Mouse (Mus musculus) neural tube, embryonic 13.5 days (tissue): ENCODE data around the gene Hist1h2bb. TPM values are rescaled to one million over a fixed set of nuclear protein-coding genes. Genes with fewer than 3 reads are reported as not detected.
"Not testable (repeated sequence)": the region's sequence is repeated elsewhere in the genome, so short reads cannot be mapped to it uniquely, and the experiment has no call there.

ENCODE experiments used
- ATAC-seq: fragments of 200-750 bp; cut with Nextera tagmentation; 2 replicates; pipeline ENCODE4 v1.8.0; 2017; ENCODE audit warnings: low read depth, mild to moderate bottlenecking, moderate TSS enrichment, moderate library complexity
- H3K27ac ChIP-seq: fragments of 300-500 bp; sonication (generic); replicated peaks from 2 replicates; pipeline ENCODE4 v1.5.1; 2015; ENCODE audit warnings: moderate library complexity, mild to moderate bottlenecking, inconsistent platforms
- H3K27me3 ChIP-seq: fragments of 300-500 bp; sonication (generic); 2 replicates; pipeline ENCODE4 v1.6.1; 2015; ENCODE audit warnings: mild to moderate bottlenecking, inconsistent platforms
- H3K36me3 ChIP-seq: fragments of 300-500 bp; sonication (generic); 2 replicates; pipeline ENCODE4 v1.6.1; 2015; ENCODE audit warnings: mild to moderate bottlenecking, inconsistent platforms
- H3K4me1 ChIP-seq: fragments of 300-500 bp; sonication (generic); replicated peaks from 2 replicates; pipeline ENCODE4 v1.6.1; 2015; ENCODE audit warnings: inconsistent platforms
- H3K4me2 ChIP-seq: fragments of 300-500 bp; sonication (generic); 2 replicates; pipeline ENCODE4 v1.6.1; 2015; ENCODE audit warnings: inconsistent platforms, mild to moderate bottlenecking, moderate library complexity
- H3K4me3 ChIP-seq: fragments of 300-500 bp; sonication (generic); 2 replicates; pipeline ENCODE4 v1.5.1; 2015; ENCODE audit warnings: mild to moderate bottlenecking, inconsistent platforms
- H3K9ac ChIP-seq: fragments of 300-500 bp; sonication (generic); 2 replicates; pipeline ENCODE4 v1.6.1; 2015; ENCODE audit warnings: moderate library complexity, mild to moderate bottlenecking, inconsistent platforms
- H3K9me3 ChIP-seq: fragments of 300-500 bp; sonication (generic); 2 replicates; pipeline ENCODE4 v1.6.1; 2016; ENCODE audit warnings: inconsistent platforms
- WGBS: fragments of 180-500 bp; shearing (Covaris S2); methylation state at CpG from one replicate; pipeline ENCODE4 v1.1.7; 2015; 5-methylcytosine and 5-hydroxymethylcytosine counted together
- polyA plus RNA-seq: library from polyadenylated mRNA; unstranded; fragments of >200 nt; fragmentation: Nextera tagmentation; extraction: Ambion mirVana; gene quantifications from 2 replicates; pipeline ENCODE4 v1.2.1, GENCODE M21; 2015

Gene Hist1h2bb
- polyA plus RNA-seq, 1 experiment from 2014 or later, result not detected

GRCm38 (mm10) chr13:23763242-23763585 lies 16.7 kb downstream of the Hist1h2bb start:
- peak overlapping the region; percentile 47 for H3K9ac ChIP-seq
- H3K27me3 ChIP-seq, result no peaks in the 10 kb centered on the region
- ATAC-seq, result no peak
- H3K4me2 ChIP-seq, result peak overlapping the region; percentile 79
- under 1% methylated on average over 10 of the region's 10 CpGs for WGBS
- no peaks in the 10 kb centered on the region for H3K9me3 ChIP-seq
- peak overlapping the region; percentile 59 for H3K4me3 ChIP-seq
- H3K27ac ChIP-seq, result peak overlapping the region; percentile 90
- H3K4me1 ChIP-seq, result peaks cover 29% of the 10 kb centered on the region
- H3K36me3 ChIP-seq, result no peaks in the 10 kb centered on the region

GRCm38 (mm10) chr13:23763586-23764323 lies 17.2 kb downstream of the Hist1h2bb start, which contains the start of gene Hist1h1a:
Hist1h1a (plus strand) TSS chr13:23763666.
- ATAC-seq, result peak; percentile 74
- peak within 1 kb of the TSS; percentile 90 for H3K27ac ChIP-seq
- 3% methylated on average over 34 of the region's 34 CpGs for WGBS

GRCm38 (mm10) chr13:23764324-23765171 lies 18.0 kb downstream of the Hist1h2bb start:
- WGBS, result 31% methylated on average over 12 of the region's 12 CpGs
- Histone ChIP-seq H3K4me3 (peak overlapping the region; percentile 59), H3K9ac (peak overlapping the region; percentile 80), H3K27me3 (no peaks in the 10 kb centered on the region), H3K4me2 (peak overlapping the region; percentile 79), H3K36me3 (no peaks in the 10 kb centered on the region), H3K9me3 (no peaks in the 10 kb centered on the region), H3K4me1 (peaks cover 29% of the 10 kb centered on the region), H3K27ac (peak overlapping the region; percentile 90)
- no peak for ATAC-seq

More at GRCm38 (mm10) chr13:23763586-23764323, 17.2 kb downstream of the Hist1h2bb start, which contains the start of gene Hist1h1a:
- peak within 1 kb of the TSS; percentile 80 for H3K9ac ChIP-seq
- peak within 1 kb of the TSS; percentile 59 for H3K4me3 ChIP-seq
- no peaks in the 10 kb centered on the region for H3K27me3 ChIP-seq
- peaks cover 29% of the 10 kb centered on the region for H3K4me1 ChIP-seq
- no peaks in the 10 kb centered on the region for H3K36me3 ChIP-seq
- H3K4me2 ChIP-seq, result peak within 1 kb of the TSS; percentile 79
- H3K9me3 ChIP-seq, result no peaks in the 10 kb centered on the region

- Histone ChIP-seq H3K4me1 (peaks cover 25% of the 10 kb centered on the region), H3K27me3 (no peaks in the 10 kb centered on the region), H3K27ac (no peak overlapping the region), H3K4me2 (no peak overlapping the region), H3K4me3 (no peak overlapping the region), H3K9ac (no peak overlapping the region), H3K36me3 (no peaks in the 10 kb centered on the region), H3K9me3 (no peaks in the 10 kb centered on the region)
- no peak for ATAC-seq
- 79% methylated on average over 1 of the region's 1 CpGs for WGBS
Observed at GRCm38 (mm10) chr13:23765172-23765513, 18.6 kb downstream of the Hist1h2bb start.

- no peak overlapping the region for H3K9ac ChIP-seq
- ATAC-seq, result no peak
Observed at GRCm38 (mm10) chr13:23766772-23767171, 20.2 kb downstream of the Hist1h2bb start.

GRCm38 (mm10) chr13:23768834-23769397 lies 22.4 kb downstream of the Hist1h2bb start:
- Histone ChIP-seq H3K27me3 (no peaks in the 10 kb centered on the region), H3K9ac (no peak overlapping the region), H3K9me3 (no peaks in the 10 kb centered on the region), H3K4me2 (no peak overlapping the region), H3K4me1 (peaks cover 10% of the 10 kb centered on the region), H3K4me3 (no peak overlapping the region), H3K27ac (no peak overlapping the region), H3K36me3 (no peaks in the 10 kb centered on the region)
- WGBS, result 50% methylated on average over 5 of the region's 5 CpGs
- ATAC-seq, result no peak

More at GRCm38 (mm10) chr13:23766772-23767171, 20.2 kb downstream of the Hist1h2bb start:
- H3K4me1 ChIP-seq, result peaks cover 16% of the 10 kb centered on the region
- no peak overlapping the region for H3K27ac ChIP-seq
- no peaks in the 10 kb centered on the region for H3K27me3 ChIP-seq
- no peak overlapping the region for H3K4me3 ChIP-seq
- no peak overlapping the region for H3K4me2 ChIP-seq
- no peaks in the 10 kb centered on the region for H3K36me3 ChIP-seq
- H3K9me3 ChIP-seq, result no peaks in the 10 kb centered on the region

- 89% methylated on average over 2 of the region's 2 CpGs for WGBS
- ATAC-seq, H3K4me3 ChIP-seq, H3K27me3 ChIP-seq, H3K9me3 ChIP-seq, H3K9ac ChIP-seq, H3K27ac ChIP-seq, H3K4me1 ChIP-seq, H3K36me3 ChIP-seq, H3K4me2 ChIP-seq: not testable (repeated sequence)
Observed at GRCm38 (mm10) chr13:23769613-23770012, 23.1 kb downstream of the Hist1h2bb start, which contains the start of gene Trim38. Trim38 (plus strand) TSS chr13:23769913.

- Histone ChIP-seq H3K4me2 (peak overlapping the region; percentile 47), H3K4me3 (peak overlapping the region; percentile 6; the same call in 1 of the 2 replicates), H3K9ac (no peak overlapping the region), H3K4me1 (peaks cover 4% of the 10 kb centered on the region), H3K36me3 (no peaks in the 10 kb centered on the region), H3K27ac (no peak overlapping the region), H3K27me3 (no peaks in the 10 kb centered on the region), H3K9me3 (no peaks in the 10 kb centered on the region)
- 27% methylated on average over 21 of the region's 21 CpGs for WGBS
- peak; percentile 92 for ATAC-seq
Observed at GRCm38 (mm10) chr13:23772561-23773313, 26.2 kb downstream of the Hist1h2bb start.

GRCm38 (mm10) chr13:23778339-23778738 lies 31.8 kb downstream of the Hist1h2bb start:
- Histone ChIP-seq H3K4me1 (no peaks in the 10 kb centered on the region), H3K27ac (no peak overlapping the region), H3K9ac (no peak overlapping the region), H3K36me3 (no peaks in the 10 kb centered on the region), H3K4me2 (no peak overlapping the region), H3K27me3 (no peaks in the 10 kb centered on the region), H3K4me3 (no peak overlapping the region), H3K9me3 (no peaks in the 10 kb centered on the region)
- 92% methylated on average over 7 of the region's 7 CpGs for WGBS
- no peak for ATAC-seq

GRCm38 (mm10) chr13:23779025-23779424 lies 32.5 kb downstream of the Hist1h2bb start:
- Histone ChIP-seq H3K27ac (no peak overlapping the region), H3K9ac (no peak overlapping the region), H3K36me3 (no peaks in the 10 kb centered on the region), H3K4me3 (no peak overlapping the region), H3K9me3 (no peaks in the 10 kb centered on the region), H3K4me1 (no peaks in the 10 kb centered on the region), H3K4me2 (no peak overlapping the region), H3K27me3 (no peaks in the 10 kb centered on the region)
- 82% methylated on average over 4 of the region's 4 CpGs for WGBS
- ATAC-seq, result no peak

- no peaks in the 10 kb centered on the region for H3K36me3 ChIP-seq
- no peak for ATAC-seq
- no peaks in the 10 kb centered on the region for H3K9me3 ChIP-seq
- no peaks in the 10 kb centered on the region for H3K4me1 ChIP-seq
- no peaks in the 10 kb centered on the region for H3K27me3 ChIP-seq
- WGBS, result 47% methylated on average over 2 of the region's 2 CpGs
- H3K27ac ChIP-seq, result no peak overlapping the region
- no peak overlapping the region for H3K4me2 ChIP-seq
- H3K4me3 ChIP-seq, result no peak overlapping the region
- H3K9ac ChIP-seq, result no peak overlapping the region
Observed at GRCm38 (mm10) chr13:23792520-23792919, 46.0 kb downstream of the Hist1h2bb start.
